ENCODE assay signal across 8 mouse cellular contexts in the genomic region with DNA sequence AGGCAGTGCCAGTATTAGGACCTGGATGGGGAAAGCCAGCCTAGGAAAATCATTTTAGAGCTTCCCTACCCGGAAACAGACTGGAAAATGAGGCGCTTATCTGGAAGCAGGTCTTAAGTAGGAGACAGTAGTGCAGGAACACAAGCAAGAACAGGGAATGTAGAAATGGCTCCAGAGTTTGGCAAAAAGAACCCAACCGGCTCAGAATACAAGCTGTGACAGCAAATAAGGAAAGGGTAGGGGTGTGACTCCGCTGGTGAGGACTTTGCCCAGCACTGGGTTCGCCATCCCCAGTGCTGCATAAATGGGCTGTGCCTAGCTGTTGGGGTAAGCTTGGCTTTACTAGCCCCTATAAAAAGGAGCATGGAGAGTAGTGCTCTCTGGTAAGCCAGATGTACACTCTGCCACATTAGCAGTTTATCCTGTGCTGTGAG. TPM values are rescaled to one million over a fixed set of nuclear protein-coding genes. Genes with fewer than 3 reads are reported as not detected.
DNase-seq lines count a peak whose midpoint lies in the region; ATAC-seq and TF ChIP-seq lines count a peak whose summit lies in the region.

No protein-coding gene starts in this region.

- in situ Hi-C loops in CH12.LX (cut with MboI; ENCODE audit: low pct_ligation_motif_present, low pct_unique_long_range_greater_than_20kb, low sequenced_read_pairs): loop anchor here (5.0 to 10.0 kb wide), 2 partner anchors 57 to 106 kb away; no protein-coding TSS in a partner anchor

- H3K27ac ChIP-seq in CH12.LX (ENCODE audit: insufficient read depth, low read depth): peak overlapping the region; percentile 72; the same call in 1 of the 2 replicates
- peak overlapping the region; percentile 68 for H3K27ac ChIP-seq in MEL (ENCODE audit: control insufficient read depth, low read depth, low read length)
- peak overlapping the region; percentile 74; the same call in 1 of the 2 replicates for H3K27ac ChIP-seq in hindbrain, embryonic 14.5 days
- H3K27ac ChIP-seq in liver, embryonic 12.5 days: peak overlapping the region; percentile 88

- H3K79me2 ChIP-seq in CH12.LX (replicated peaks; ENCODE audit: control insufficient read depth, extremely low read depth, insufficient read depth, poor library complexity, severe bottlenecking) (peaks cover 9% of the 10 kb centered on the region), MEL (ENCODE audit: control insufficient read depth, insufficient read depth, low read length, poor library complexity) (peaks cover 5% of the 10 kb centered on the region; the same call in 1 of the 2 replicates)

- peak overlapping the region; percentile 86 for H3K4me2 ChIP-seq in CH12.LX (ENCODE audit: insufficient read depth, low read depth, poor library complexity, severe bottlenecking)
- H3K4me2 ChIP-seq in hindbrain, embryonic 14.5 days (replicated peaks): peak overlapping the region; percentile 92
- peak overlapping the region; percentile 87 for H3K4me2 ChIP-seq in liver, embryonic 12.5 days

- DNase-seq in CH12.LX (ENCODE audit: extremely low read depth) (no peak), MEL (ENCODE audit: low read depth, low spot score) (no peak)
- no peak for DNase-seq in hindbrain, embryonic 14.5 days (ENCODE audit: low spot score)
- no peak for DNase-seq in urinary bladder, postnatal 36 days (ENCODE audit: low spot score in 2 of 2)
- no peak for DNase-seq in right cerebral cortex, adult 2 months (ENCODE audit: low spot score in 2 of 2)
- no peak for DNase-seq in urinary bladder, adult 2 months (ENCODE audit: low spot score)

- 28% methylated on average over 5 of the region's 5 CpGs for WGBS in hindbrain, embryonic 14.5 days
- 14% methylated on average over 5 of the region's 5 CpGs for WGBS in liver, embryonic 12.5 days (ENCODE audit: insufficient replicate concordance)

- no peak for ATAC-seq in hindbrain, embryonic 14.5 days (ENCODE audit: low FRiP score)
- peak; percentile 56 for ATAC-seq in liver, embryonic 12.5 days
- ATAC-seq in granulocyte monocyte progenitor cell, adult 5-6 weeks (replicated peaks; ENCODE audit: poor library complexity, severe bottlenecking): no peak

- no peak for TF ChIP-seq CTCF in CH12.LX (conservative IDR thresholded peaks at IDR 0.05 in 1 of 2, IDR thresholded peaks at IDR 0.05 in 1 of 2; ENCODE audit: low read depth in 2 of 2, low read length in 2 of 2)
- no peak for TF ChIP-seq CTCF in MEL (IDR thresholded peaks at IDR 0.05 in 2 of 3, conservative IDR thresholded peaks at IDR 0.05 in 1 of 3; ENCODE audit: control insufficient read depth in 1 of 3, insufficient read depth in 1 of 3, low read depth in 2 of 3, low read length in 3 of 3, poor library complexity in 1 of 3, severe bottlenecking in 1 of 3)

- TF ChIP-seq RAD21 in CH12.LX (IDR thresholded peaks at IDR 0.05; ENCODE audit: low read depth, low read length): no peak
- no peak for TF ChIP-seq RAD21 in MEL (IDR thresholded peaks at IDR 0.05; ENCODE audit: low read depth, low read length)

- H3K36me3 ChIP-seq in CH12.LX (replicated peaks in 1 of 2; ENCODE audit: control insufficient read depth in 1 of 2, insufficient read depth in 1 of 2, low read length in 1 of 2) (peaks cover 9 to 40% of the 10 kb centered on the region in 2 experiments), MEL (ENCODE audit: control insufficient read depth in 1 of 2, insufficient read depth in 2 of 2, low read length in 2 of 2) (peaks cover 0 to 18% of the 10 kb centered on the region in 2 experiments; a peak in 2 of 4 replicates)
- peaks cover 36% of the 10 kb centered on the region for H3K36me3 ChIP-seq in hindbrain, embryonic 14.5 days (replicated peaks; ENCODE audit: control insufficient read depth, insufficient read depth)
- peaks cover 33% of the 10 kb centered on the region for H3K36me3 ChIP-seq in liver, embryonic 12.5 days

- dilution Hi-C loops in CH12.LX (cut with MboI; ENCODE audit: extremely low pct_ligation_motif_present, extremely low pct_unique_long_range_greater_than_20kb, low sequenced_read_pairs): no loop called here

- no peaks in the 10 kb centered on the region for H3K9me3 ChIP-seq in CH12.LX (replicated peaks; ENCODE audit: low read length)
- H3K9me3 ChIP-seq in MEL (replicated peaks; ENCODE audit: insufficient read depth, low read length): no peaks in the 10 kb centered on the region
- H3K9me3 ChIP-seq in hindbrain, embryonic 14.5 days (ENCODE audit: control insufficient read depth, low read length): no peaks in the 10 kb centered on the region
- no peaks in the 10 kb centered on the region for H3K9me3 ChIP-seq in liver, embryonic 12.5 days (replicated peaks)

- TF ChIP-seq POLR2A in CH12.LX (IDR thresholded peaks at IDR 0.05; ENCODE audit: low read depth, low read length) (no peak; the same call in 1 of the 2 replicates), MEL (IDR thresholded peaks at IDR 0.05; ENCODE audit: control insufficient read depth in 1 of 2, insufficient read depth in 1 of 2, low read depth in 1 of 2, low read length in 2 of 2, poor library complexity in 1 of 2) (no peak)

- TF ChIP-seq EP300 in CH12.LX (IDR thresholded peaks at IDR 0.05; ENCODE audit: low read length): no peak
- no peak for TF ChIP-seq EP300 in MEL (IDR thresholded peaks at IDR 0.05; ENCODE audit: low read depth in 1 of 2, low read length in 2 of 2)

- H3K27me3 ChIP-seq in CH12.LX (replicated peaks) (no peaks in the 10 kb centered on the region), MEL (ENCODE audit: control insufficient read depth in 1 of 2, insufficient read depth in 2 of 2, low read length in 2 of 2) (no peaks in the 10 kb centered on the region)
- no peaks in the 10 kb centered on the region for H3K27me3 ChIP-seq in hindbrain, embryonic 14.5 days (ENCODE audit: control insufficient read depth, insufficient read depth, low read length)
- no peaks in the 10 kb centered on the region for H3K27me3 ChIP-seq in liver, embryonic 12.5 days (replicated peaks)

- H3K9ac ChIP-seq in CH12.LX (ENCODE audit: insufficient read depth, low read depth) (peak overlapping the region; percentile 92), MEL (ENCODE audit: control insufficient read depth, low read depth, low read length, poor library complexity, severe bottlenecking) (peak overlapping the region; percentile 98)
- H3K9ac ChIP-seq in hindbrain, embryonic 14.5 days: peak overlapping the region; percentile 83
- peak overlapping the region; percentile 81 for H3K9ac ChIP-seq in liver, embryonic 12.5 days

- H3K4me1 ChIP-seq in CH12.LX (ENCODE audit: control insufficient read depth in 1 of 2, insufficient read depth in 2 of 2): peaks cover 36 to 68% of the 10 kb centered on the region in 2 experiments
- H3K4me1 ChIP-seq in MEL (ENCODE audit: control insufficient read depth in 1 of 2, insufficient read depth in 2 of 2, low read length in 2 of 2): peaks cover 19 to 20% of the 10 kb centered on the region in 2 experiments
- H3K4me1 ChIP-seq in hindbrain, embryonic 14.5 days (replicated peaks; ENCODE audit: control insufficient read depth, insufficient read depth, low read length): peaks cover 9% of the 10 kb centered on the region
- H3K4me1 ChIP-seq in liver, embryonic 12.5 days: peaks cover 58% of the 10 kb centered on the region

- H3K4me3 ChIP-seq in CH12.LX (replicated peaks in 1 of 3; ENCODE audit: low read depth in 2 of 3, low read length in 2 of 3, poor library complexity in 1 of 3) (peak overlapping the region; percentile 72 to 80 (median 77)), MEL (ENCODE audit: control insufficient read depth in 1 of 2, insufficient read depth in 1 of 2, low read depth in 2 of 2, low read length in 2 of 2) (peak overlapping the region; percentile 70 to 98)
- H3K4me3 ChIP-seq in hindbrain, embryonic 14.5 days (replicated peaks; ENCODE audit: low read length): peak overlapping the region; percentile 87
- H3K4me3 ChIP-seq in liver, embryonic 12.5 days: peak overlapping the region; percentile 71

TF ChIP-seq in CH12.LX, 34 proteins besides CTCF, POLR2A, EP300 and RAD21:
- TF ChIP-seq GABPA (IDR thresholded peaks at IDR 0.05; ENCODE audit: insufficient replicate concordance, low read depth, low read length) (no peak), CHD1 (IDR thresholded peaks at IDR 0.05; ENCODE audit: low read depth, low read length) (0 out of 2 replicates have a peak, but pooled peaks have one; percentile 45), ELF1 (IDR thresholded peaks at IDR 0.05; ENCODE audit: low read depth, low read length) (peak; percentile 46; the same call in 1 of the 2 replicates), MXI1 (IDR thresholded peaks at IDR 0.05; ENCODE audit: low read depth, low read length) (0 out of 2 replicates have a peak, but pooled peaks have one; percentile 15)

TF ChIP-seq in MEL, 35 proteins besides CTCF, POLR2A, EP300 and RAD21:
- TF ChIP-seq MYC (IDR thresholded peaks at IDR 0.05; ENCODE audit: low read depth, low read length) (no peak), BHLHE40 (IDR thresholded peaks at IDR 0.05; ENCODE audit: borderline replicate concordance, low read depth, low read length) (no peak), CHD1 (IDR thresholded peaks at IDR 0.05; ENCODE audit: low read depth, low read length) (0 out of 2 replicates have a peak, but pooled peaks have one; percentile 22), USF2 (IDR thresholded peaks at IDR 0.05; ENCODE audit: borderline replicate concordance in 1 of 2, insufficient read depth in 1 of 2, low read depth in 1 of 2, low read length in 2 of 2) (no peak), GATA1 (IDR thresholded peaks at IDR 0.05; ENCODE audit: low read depth, low read length) (no peak), MXI1 (IDR thresholded peaks at IDR 0.05; ENCODE audit: low read depth, low read length) (0 out of 2 replicates have a peak, but pooled peaks have one; percentile 10), SIN3A (IDR thresholded peaks at IDR 0.05; ENCODE audit: low read length) (no peak)

RNA-seq across cellular contexts. Expression of a gene that starts 0.8 kb away (rescaled TPM):
- 47.1 and 54.6 TPM in 2 replicates for total RNA-seq in CH12.LX (2012; rRNA removed)
- total RNA-seq in CH12.LX (2014; rRNA removed): 59.6 and 63.9 TPM in 2 replicates
- 44.1 and 50.9 TPM in 2 replicates for polyA plus RNA-seq in CH12.LX (2012; ENCODE audit: insufficient read length, low read depth)
- total RNA-seq in MEL (2012; rRNA removed): 34.8 and 44.1 TPM in 2 replicates
- 10 to 100 TPM in 1 of 2 experiments, not detected in 1; 44.2 TPM for polyA plus RNA-seq in MEL (2012; ENCODE audit: insufficient read depth in 1 of 2, insufficient read length in 2 of 2, low read depth in 1 of 2, low replicate concordance in 2 of 2, missing spikeins in 1 of 2)
- 47.8 and 51.5 TPM in 2 replicates for polyA plus RNA-seq in hindbrain, embryonic 14.5 days (2014; fragmentation: Nextera tagmentation; extraction: Ambion mirVana)
- 28.3 and 31.0 TPM in 2 replicates for polyA plus RNA-seq in liver, embryonic 12.5 days (2016; fragmentation: Nextera tagmentation; extraction: Ambion mirVana)
- 23.5 and 51.0 TPM in 2 replicates for total RNA-seq in granulocyte monocyte progenitor cell, adult 5-6 weeks (2014; fragmentation: Nextera tagmentation)
- 39.2 and 46.8 TPM in 2 replicates for total RNA-seq in granulocyte monocyte progenitor cell, adult 5-6 weeks (2017)
- polyA plus RNA-seq in urinary bladder, adult 2 months (2012; rRNA removed): 31.1 and 32.5 TPM in 2 replicates
